Mouse (Mus musculus) embryonic facial prominence, embryonic 15.5 days (tissue): ENCODE measurements around the gene Cep57l1. TPM values are rescaled to one million over a fixed set of nuclear protein-coding genes. Genes with fewer than 3 reads are reported as not detected.

Experiments
- ATAC-seq: fragments of 200-750 bp; cut with Nextera tagmentation; 2 replicates; pipeline ENCODE4 v1.8.0; 2017; ENCODE audit warnings: low read depth, moderate TSS enrichment; ENCODE audit not compliant: insufficient number of reproducible peaks, low FRiP score, low TSS enrichment
- H3K27ac ChIP-seq: fragments of 300-500 bp; sonication (generic); replicated peaks from 2 replicates; pipeline ENCODE4 v1.5.1; 2015; ENCODE audit warnings: mild to moderate bottlenecking, inconsistent platforms
- H3K27me3 ChIP-seq: fragments of 300-500 bp; sonication (generic); 2 replicates; pipeline ENCODE4 v1.6.1; 2015; ENCODE audit warnings: inconsistent platforms
- H3K36me3 ChIP-seq: fragments of 300-500 bp; sonication (generic); 2 replicates; pipeline ENCODE4 v1.6.1; 2015; ENCODE audit warnings: mild to moderate bottlenecking, inconsistent platforms
- H3K4me1 ChIP-seq: fragments of 300-500 bp; sonication (generic); 2 replicates; pipeline ENCODE4 v1.6.1; 2015; ENCODE audit warnings: inconsistent platforms
- H3K4me2 ChIP-seq: fragments of 300-500 bp; sonication (generic); replicated peaks from 2 replicates; pipeline ENCODE4 v1.6.1; 2015; ENCODE audit warnings: mild to moderate bottlenecking, inconsistent platforms
- H3K4me3 ChIP-seq: fragments of 300-500 bp; sonication (generic); replicated peaks from 2 replicates; pipeline ENCODE4 v1.5.1; 2015; ENCODE audit warnings: mild to moderate bottlenecking, inconsistent platforms
- H3K9ac ChIP-seq: fragments of 300-500 bp; sonication (generic); 2 replicates; pipeline ENCODE4 v1.6.1; 2015; ENCODE audit warnings: inconsistent platforms
- H3K9me3 ChIP-seq: fragments of 300-500 bp; sonication (generic); replicated peaks from 2 replicates; pipeline ENCODE4 v1.6.1; 2016; ENCODE audit warnings: inconsistent platforms
- WGBS: fragments of 180-500 bp; shearing (Covaris S2); methylation state at CpG from one replicate; pipeline ENCODE4 v1.1.7; 2015; 5-methylcytosine and 5-hydroxymethylcytosine counted together
- polyA plus RNA-seq: library from polyadenylated mRNA; unstranded; fragments of >200 nt; fragmentation: Nextera tagmentation; extraction: Ambion mirVana; gene quantifications from 2 replicates; pipeline ENCODE4 v1.2.1, GENCODE M21; 2015

Gene Cep57l1
- polyA plus RNA-seq, 1 experiment from 2014 or later, result 23.9 TPM

DNA sequence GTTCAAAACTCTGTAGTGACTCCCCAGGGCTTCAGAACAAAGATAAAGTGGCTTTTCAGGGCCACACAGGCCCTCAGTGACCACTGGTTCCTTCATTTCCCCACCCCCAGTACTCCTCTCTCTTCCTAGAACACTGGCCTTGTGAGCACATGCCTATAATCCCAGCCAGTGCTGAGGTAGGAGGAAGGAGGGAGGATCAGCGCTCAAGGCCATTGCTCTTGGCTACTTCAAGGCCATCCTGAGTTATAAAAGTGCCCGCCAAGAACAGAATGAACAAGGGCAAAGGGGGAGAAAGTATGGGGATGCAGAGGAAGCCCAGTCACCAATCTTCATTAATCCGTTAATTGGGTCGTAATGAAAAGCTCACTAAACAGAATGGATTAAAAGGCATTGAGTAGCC lies 44.1 kb downstream of the Cep57l1 start:
- H3K9me3 ChIP-seq, result no peaks in the 10 kb centered on the region
- H3K27ac ChIP-seq, result no peak overlapping the region
- H3K4me2 ChIP-seq, result no peak overlapping the region
- H3K9ac ChIP-seq, result no peak overlapping the region
- no peaks in the 10 kb centered on the region for H3K4me1 ChIP-seq
- 90% methylated on average over 4 of the region's 4 CpGs for WGBS
- no peaks in the 10 kb centered on the region for H3K27me3 ChIP-seq
- ATAC-seq, result no peak
- H3K36me3 ChIP-seq, result no peaks in the 10 kb centered on the region
- H3K4me3 ChIP-seq, result no peak overlapping the region

- Histone ChIP-seq H3K9ac (no peak overlapping the region), H3K27me3 (no peaks in the 10 kb centered on the region), H3K9me3 (no peaks in the 10 kb centered on the region), H3K4me3 (no peak overlapping the region), H3K27ac (no peak overlapping the region), H3K4me1 (no peaks in the 10 kb centered on the region; the same call in 1 of the 2 replicates), H3K4me2 (no peak overlapping the region), H3K36me3 (no peaks in the 10 kb centered on the region)
- WGBS, result 64% methylated on average over 3 of the region's 3 CpGs
- ATAC-seq, result no peak
Observed at GRCm38 (mm10) chr10:41763741-41764385, 45.8 kb downstream of the Cep57l1 start.

DNA sequence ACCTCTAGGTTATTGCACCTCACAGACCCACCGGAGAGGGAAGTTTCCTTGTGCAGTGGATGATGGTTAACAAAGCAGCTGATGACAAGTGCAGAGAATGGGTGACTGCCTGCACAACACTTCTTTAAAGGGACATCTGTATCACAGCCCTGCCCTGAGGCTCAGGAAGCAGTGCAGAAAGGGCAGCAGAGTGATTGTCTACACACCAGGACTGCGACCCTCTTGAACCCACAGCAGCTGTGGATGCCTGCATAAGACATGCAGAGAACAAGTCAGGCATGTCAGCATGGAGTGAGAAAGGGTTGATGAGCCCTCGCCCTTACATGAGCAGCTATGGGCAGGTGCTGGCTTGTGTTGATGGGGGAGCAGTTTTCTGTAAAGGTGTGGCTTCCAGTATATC lies 48.8 kb downstream of the Cep57l1 start:
- ATAC-seq, result no peak
- H3K4me2 ChIP-seq, result no peak overlapping the region
- H3K4me1 ChIP-seq, result no peaks in the 10 kb centered on the region; the same call in 1 of the 2 replicates
- H3K27me3 ChIP-seq, result no peaks in the 10 kb centered on the region
- H3K4me3 ChIP-seq, result no peak overlapping the region
- 41% methylated on average over 3 of the region's 3 CpGs for WGBS
- H3K27ac ChIP-seq, result no peak overlapping the region
- no peaks in the 10 kb centered on the region for H3K9me3 ChIP-seq
- H3K36me3 ChIP-seq, result no peaks in the 10 kb centered on the region
- H3K9ac ChIP-seq, result no peak overlapping the region

DNA sequence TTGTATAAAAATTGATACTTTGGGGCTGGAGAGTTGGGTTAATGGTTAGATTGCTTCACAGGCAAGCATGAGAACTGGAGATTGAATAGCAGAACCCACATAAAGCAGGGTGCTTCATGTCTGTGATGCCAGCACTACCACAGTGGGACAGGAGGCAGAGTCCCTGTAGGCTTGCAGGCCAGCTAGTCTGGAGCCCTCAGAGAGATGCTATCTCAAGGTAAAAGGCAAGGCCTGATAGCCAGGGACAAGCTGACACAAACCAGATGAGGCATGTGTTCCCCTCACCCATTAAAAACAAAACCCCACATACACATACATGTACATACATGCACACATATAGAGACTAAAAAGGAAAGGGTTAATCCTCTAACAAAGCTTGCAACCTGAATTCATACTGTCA lies 51.6 kb downstream of the Cep57l1 start:
- no peak overlapping the region for H3K4me3 ChIP-seq
- H3K27ac ChIP-seq, result no peak overlapping the region
- H3K4me2 ChIP-seq, result no peak overlapping the region
- no peaks in the 10 kb centered on the region for H3K27me3 ChIP-seq
- no peaks in the 10 kb centered on the region; the same call in 1 of the 2 replicates for H3K4me1 ChIP-seq
- H3K9me3 ChIP-seq, result no peaks in the 10 kb centered on the region
- H3K36me3 ChIP-seq, result no peaks in the 10 kb centered on the region
- no peak overlapping the region for H3K9ac ChIP-seq
- no peak for ATAC-seq

DNA sequence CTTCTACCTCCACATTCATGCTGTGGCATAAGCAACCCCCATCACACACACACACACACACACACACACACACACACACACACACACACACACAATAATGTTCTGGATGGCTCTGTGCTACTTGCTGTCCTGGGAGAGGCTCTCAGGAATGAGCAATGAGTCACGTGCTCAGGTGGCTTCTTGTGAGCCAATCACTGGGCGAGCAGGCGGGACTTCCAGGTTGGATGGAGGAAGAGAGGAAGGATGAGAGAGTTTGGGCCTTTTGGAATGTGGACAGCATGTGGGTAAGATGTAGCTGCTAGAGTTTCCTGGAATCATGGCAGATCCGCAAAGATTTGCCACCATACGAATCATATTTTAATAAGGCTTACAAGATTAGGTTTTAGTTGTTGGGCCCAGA lies 52.4 kb downstream of the Cep57l1 start:
- WGBS, result 96% methylated on average over 5 of the region's 5 CpGs
- ATAC-seq, result no peak
- no peaks in the 10 kb centered on the region for H3K27me3 ChIP-seq
- H3K4me2 ChIP-seq, result no peak overlapping the region
- no peaks in the 10 kb centered on the region; the same call in 1 of the 2 replicates for H3K4me1 ChIP-seq
- no peak overlapping the region for H3K4me3 ChIP-seq
- H3K36me3 ChIP-seq, result no peaks in the 10 kb centered on the region
- no peak overlapping the region for H3K27ac ChIP-seq
- no peaks in the 10 kb centered on the region for H3K9me3 ChIP-seq
- no peak overlapping the region for H3K9ac ChIP-seq

DNA sequence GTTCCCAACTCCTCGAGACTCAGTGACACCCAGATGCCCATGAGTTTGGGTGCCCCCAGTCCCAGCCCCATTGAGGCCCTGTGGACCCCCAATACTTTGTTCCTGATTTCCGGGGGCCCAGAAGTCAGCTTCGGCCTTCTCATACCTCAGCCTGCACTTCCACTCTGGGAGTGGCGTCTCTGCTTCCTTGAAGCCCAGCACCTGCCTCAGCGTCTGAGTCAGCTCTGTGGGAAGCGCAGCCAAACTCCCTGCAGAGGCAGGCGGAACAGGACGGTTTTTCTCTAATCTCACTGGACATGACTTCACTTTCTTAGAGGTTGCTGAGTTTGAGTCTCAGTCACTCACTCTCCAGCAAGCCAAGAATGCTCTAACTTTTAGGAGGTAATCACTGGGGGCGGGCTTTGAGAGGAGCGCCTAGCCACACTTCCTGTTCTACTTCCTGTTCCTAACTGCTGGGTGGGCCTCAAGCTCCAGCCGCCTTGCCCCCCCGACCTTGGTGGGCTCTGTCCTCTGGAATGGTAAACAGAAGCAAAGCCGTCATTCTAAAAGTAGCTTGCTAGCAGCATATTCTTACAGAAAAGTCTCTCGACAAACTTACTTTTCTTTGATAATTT lies 57.7 kb downstream of the Cep57l1 start:
- no peaks in the 10 kb centered on the region for H3K4me1 ChIP-seq
- no peak overlapping the region for H3K4me3 ChIP-seq
- H3K27me3 ChIP-seq, result no peaks in the 10 kb centered on the region
- H3K27ac ChIP-seq, result no peak overlapping the region
- 80% methylated on average over 14 of the region's 14 CpGs for WGBS
- no peak overlapping the region for H3K4me2 ChIP-seq
- no peaks in the 10 kb centered on the region for H3K9me3 ChIP-seq
- ATAC-seq, result no peak
- H3K9ac ChIP-seq, result no peak overlapping the region
- no peaks in the 10 kb centered on the region for H3K36me3 ChIP-seq

DNA sequence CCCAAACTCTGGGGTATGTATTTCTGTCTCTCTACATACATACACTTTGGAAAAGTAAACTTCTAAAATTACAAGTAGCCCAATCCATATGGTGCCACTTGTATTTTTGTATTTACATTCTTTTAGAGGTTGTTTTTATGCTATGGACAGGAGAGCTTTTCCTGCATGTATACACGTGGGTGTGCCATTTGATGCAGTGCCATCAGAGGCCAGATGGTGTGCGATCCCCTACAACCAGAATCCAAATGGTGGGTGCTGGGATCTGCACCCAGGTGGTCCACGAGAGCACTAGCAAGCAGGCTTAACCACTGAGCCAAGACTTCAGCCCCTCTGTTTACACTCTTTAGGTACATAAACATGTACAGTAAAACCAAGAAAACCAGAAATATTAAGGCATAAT lies 60.4 kb downstream of the Cep57l1 start:
- Histone ChIP-seq H3K36me3 (no peaks in the 10 kb centered on the region), H3K9ac (no peak overlapping the region), H3K27me3 (no peaks in the 10 kb centered on the region), H3K27ac (no peak overlapping the region), H3K4me2 (no peak overlapping the region), H3K4me1 (no peaks in the 10 kb centered on the region), H3K9me3 (no peaks in the 10 kb centered on the region), H3K4me3 (no peak overlapping the region)
- WGBS, result 66% methylated on average over 3 of the region's 3 CpGs
- no peak for ATAC-seq

DNA sequence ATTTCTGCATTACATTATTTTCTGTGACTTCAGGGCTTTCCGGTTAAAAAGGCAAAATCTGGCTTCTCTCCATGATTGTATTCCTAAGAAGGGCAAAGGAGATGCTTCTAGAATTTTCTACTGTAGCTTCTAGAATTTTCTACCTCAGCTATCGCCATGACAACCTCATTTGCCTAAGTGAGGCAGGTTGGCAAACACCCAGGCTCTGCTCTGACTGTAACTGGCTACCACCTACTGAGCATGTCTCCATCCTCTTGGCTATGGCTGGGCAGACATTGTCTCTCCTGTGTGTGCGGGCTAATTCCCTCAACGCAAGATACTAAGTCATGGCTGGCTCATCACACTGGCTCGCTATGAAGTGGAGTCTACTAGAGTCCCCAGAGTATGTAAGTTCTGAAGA lies 63.1 kb downstream of the Cep57l1 start:
- H3K4me1 ChIP-seq, result no peaks in the 10 kb centered on the region
- WGBS, result 82% methylated on average over 5 of the region's 5 CpGs
- H3K9me3 ChIP-seq, result no peaks in the 10 kb centered on the region
- H3K4me2 ChIP-seq, result no peak overlapping the region
- H3K36me3 ChIP-seq, result no peaks in the 10 kb centered on the region
- H3K9ac ChIP-seq, result no peak overlapping the region
- ATAC-seq, result no peak
- no peak overlapping the region for H3K4me3 ChIP-seq
- no peak overlapping the region for H3K27ac ChIP-seq
- no peaks in the 10 kb centered on the region for H3K27me3 ChIP-seq

DNA sequence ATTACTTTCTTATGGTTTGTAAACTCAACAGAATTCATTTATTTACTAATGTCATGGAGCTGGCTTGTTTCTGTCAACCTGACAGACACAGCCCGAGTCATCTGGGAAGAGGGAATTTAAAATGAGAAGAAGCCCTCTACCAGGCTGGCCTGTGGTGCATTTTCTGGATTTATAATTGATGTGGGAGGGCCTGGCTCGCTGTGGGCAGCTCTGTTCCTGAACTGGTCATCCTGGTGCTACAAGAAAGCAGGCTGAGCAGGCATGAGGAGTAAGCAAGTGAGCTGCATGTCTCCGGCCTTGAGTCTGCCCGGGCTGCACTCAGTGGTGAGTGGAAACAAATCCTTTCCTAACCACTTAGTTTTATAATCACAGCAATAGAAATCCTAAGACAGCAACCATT lies 65.7 kb downstream of the Cep57l1 start:
- Histone ChIP-seq H3K9ac (no peak overlapping the region), H3K4me3 (no peak overlapping the region), H3K36me3 (no peaks in the 10 kb centered on the region), H3K9me3 (no peaks in the 10 kb centered on the region), H3K4me1 (no peaks in the 10 kb centered on the region), H3K27ac (no peak overlapping the region), H3K27me3 (no peaks in the 10 kb centered on the region), H3K4me2 (no peak overlapping the region)
- WGBS, result 73% methylated on average over 4 of the region's 4 CpGs
- ATAC-seq, result no peak

- Histone ChIP-seq H3K4me2 (no peak overlapping the region), H3K27ac (no peak overlapping the region), H3K9ac (no peak overlapping the region), H3K27me3 (no peaks in the 10 kb centered on the region), H3K36me3 (peaks cover 15% of the 10 kb centered on the region; the same call in 1 of the 2 replicates), H3K9me3 (no peaks in the 10 kb centered on the region), H3K4me3 (no peak overlapping the region), H3K4me1 (no peaks in the 10 kb centered on the region)
- WGBS, result 84% methylated on average over 2 of the region's 2 CpGs
- ATAC-seq, result no peak
Observed at GRCm38 (mm10) chr10:41740221-41740620, 69.5 kb downstream of the Cep57l1 start.

GRCm38 (mm10) chr10:41737245-41737644 lies 72.4 kb downstream of the Cep57l1 start:
- 91% methylated on average over 16 of the region's 16 CpGs for WGBS
- ATAC-seq, result no peak

DNA sequence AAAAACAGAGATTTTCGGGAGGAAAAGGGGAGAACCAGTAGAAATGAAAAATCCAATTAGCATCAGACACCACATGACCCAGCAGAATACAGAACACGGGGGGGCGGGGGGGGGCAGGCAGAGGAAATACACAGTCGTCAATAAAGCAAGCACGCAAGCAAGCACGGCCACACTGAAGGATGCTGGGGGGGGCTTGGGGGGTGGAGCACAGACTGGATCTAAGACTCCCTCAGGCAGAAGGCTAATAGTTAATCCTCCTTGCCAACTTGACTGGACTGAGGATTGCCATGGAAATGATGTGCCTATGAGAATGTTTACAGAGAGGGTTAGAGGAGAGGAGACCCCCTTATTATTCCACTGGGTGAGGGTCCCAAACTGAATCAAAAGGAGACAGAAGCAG lies 74.3 kb downstream of the Cep57l1 start:
- H3K9me3 ChIP-seq, result no peaks in the 10 kb centered on the region
- no peak overlapping the region for H3K4me2 ChIP-seq
- H3K9ac ChIP-seq, result no peak overlapping the region
- no peak overlapping the region for H3K4me3 ChIP-seq
- H3K36me3 ChIP-seq, result peaks cover 15% of the 10 kb centered on the region; the same call in 1 of the 2 replicates
- 71% methylated on average over 6 of the region's 6 CpGs for WGBS
- no peak for ATAC-seq
- no peak overlapping the region for H3K27ac ChIP-seq
- H3K27me3 ChIP-seq, result no peaks in the 10 kb centered on the region
- H3K4me1 ChIP-seq, result no peaks in the 10 kb centered on the region

More at GRCm38 (mm10) chr10:41737245-41737644, 72.4 kb downstream of the Cep57l1 start:
- H3K9ac ChIP-seq, result no peak overlapping the region
- peaks cover 15% of the 10 kb centered on the region; the same call in 1 of the 2 replicates for H3K36me3 ChIP-seq
- H3K27me3 ChIP-seq, result no peaks in the 10 kb centered on the region
- no peaks in the 10 kb centered on the region for H3K9me3 ChIP-seq
- no peaks in the 10 kb centered on the region for H3K4me1 ChIP-seq
- H3K27ac ChIP-seq, result no peak overlapping the region
- H3K4me2 ChIP-seq, result no peak overlapping the region
- no peak overlapping the region for H3K4me3 ChIP-seq
